Mouse (Mus musculus) kidney, adult 2 months (tissue): ENCODE results near the gene Gusb.

Source experiments
- CTCF ChIP-seq: fragments of 200-500 bp; conservative IDR thresholded peaks from 2 replicates; pipeline ENCODE4 v1.5.1; 2011; ENCODE audit warnings: low read depth, mild to moderate bottlenecking, control low read depth, low read length, moderate library complexity, mixed read lengths; ENCODE audit not compliant: insufficient read depth, insufficient read length
- POLR2A ChIP-seq: fragments of 200-500 bp; IDR thresholded peaks from one replicate; pipeline ENCODE4 v1.6.1; 2011; ENCODE audit warnings: low read depth, low read length, control low read depth

- TF ChIP-seq CTCF (no peak), POLR2A (no peak)
These were observed 61.3 kb downstream of the Gusb start, which contains the start of gene Vkorc1l1 for GRCm38 (mm10) chr5:129941495-129942045.
